Mouse (Mus musculus) activated CD4-positive, CD25-positive, alpha-beta regulatory T cell (primary cell): ENCODE results near the gene Ntm. TPM values are rescaled to one million over a fixed set of nuclear protein-coding genes. Genes with fewer than 3 reads are reported as not detected.

Experiments
- polyA plus RNA-seq, 2 experiments: library from polyadenylated mRNA; unstranded; fragments of 100-300 nt; shearing (Covaris generic); gene quantifications; one replicate each; pipeline ENCODE4 v1.2.1; 2017

Ntm gene
- polyA plus RNA-seq: under 1 TPM in 1 of 2 experiments, not detected in 1; 0.31 TPM

DNA sequence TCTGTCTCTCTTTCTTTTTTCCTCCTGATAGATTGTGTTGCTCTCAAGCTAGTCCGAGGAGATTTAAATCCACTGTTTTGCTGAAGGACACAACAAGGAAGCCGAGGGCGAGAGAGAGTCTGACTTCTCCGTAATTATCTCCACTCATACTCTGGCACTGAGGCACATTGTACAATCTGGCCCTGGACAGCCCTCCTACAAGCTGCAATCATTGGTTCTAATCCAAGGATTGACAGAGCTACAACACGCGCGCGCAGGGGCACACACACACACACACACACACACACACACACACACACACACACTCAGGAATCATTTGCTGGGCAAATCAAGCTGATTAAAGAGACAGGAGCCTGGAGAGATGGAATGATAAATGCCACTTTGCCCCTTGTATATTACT is at the start of gene Ntm:
Ntm (minus strand) TSS at position 164 of the 400 bp plus-strand sequence.

